Mouse (Mus musculus): ENCODE measurements at regions not wholly inside any gene's neighbourhood (a gene's known extent, or its start where the extent isn't known, plus 50 kb on each side); places are given as distances from the start of the nearest gene placed in this dataset.

- no peak overlapping the region for H3K9ac ChIP-seq
- no peak for ATAC-seq (replicated peaks; ENCODE audit: low FRiP score)
- no peak overlapping the region for H3K4me3 ChIP-seq (replicated peaks)
- H3K4me2 ChIP-seq = no peak overlapping the region
- H3K9me3 ChIP-seq (replicated peaks) = no peaks in the 10 kb centered on the region
- 15% methylated on average over 1 of the region's 1 CpGs for WGBS
- no peaks in the 10 kb centered on the region for H3K27me3 ChIP-seq
- no peaks in the 10 kb centered on the region for H3K36me3 ChIP-seq
- no peak overlapping the region for H3K27ac ChIP-seq
- peaks cover 20% of the 10 kb centered on the region for H3K4me1 ChIP-seq
These were observed 151.1 kb downstream of the Dmrta2 start for GRCm38 (mm10) chr4:110128918-110129317.

- H3K4me3 ChIP-seq (replicated peaks) = no peak overlapping the region
- H3K36me3 ChIP-seq = no peaks in the 10 kb centered on the region
- no peak for ATAC-seq (replicated peaks; ENCODE audit: low FRiP score)
- no peaks in the 10 kb centered on the region for H3K9me3 ChIP-seq (replicated peaks)
- H3K9ac ChIP-seq = no peak overlapping the region
- WGBS = 69% methylated on average over 3 of the region's 3 CpGs
- H3K27me3 ChIP-seq = no peaks in the 10 kb centered on the region
- peaks cover 26% of the 10 kb centered on the region for H3K4me1 ChIP-seq
- H3K4me2 ChIP-seq = no peak overlapping the region
- no peak overlapping the region for H3K27ac ChIP-seq
These were observed 151.7 kb downstream of the Dmrta2 start for GRCm38 (mm10) chr4:110129518-110129917.

- ATAC-seq (replicated peaks; ENCODE audit: low FRiP score) = no peak
These were observed 154.2 kb downstream of the Dmrta2 start for GRCm38 (mm10) chr4:110132061-110132460.

GRCm38 (mm10) chr4:110134036-110134435, 156.2 kb downstream of the Dmrta2 start:
- Histone ChIP-seq H3K36me3 (no peaks in the 10 kb centered on the region), H3K9ac (no peak overlapping the region), H3K4me2 (no peak overlapping the region), H3K27ac (peak overlapping the region; percentile 37), H3K4me1 (peaks cover 15% of the 10 kb centered on the region), H3K9me3 (replicated peaks) (no peaks in the 10 kb centered on the region), H3K4me3 (replicated peaks) (no peak overlapping the region), H3K27me3 (no peaks in the 10 kb centered on the region)
- 4% methylated on average over 7 of the region's 7 CpGs for WGBS
- ATAC-seq (replicated peaks; ENCODE audit: low FRiP score) = peak; percentile 75

More at GRCm38 (mm10) chr4:110132061-110132460, 154.2 kb downstream of the Dmrta2 start:
- Histone ChIP-seq H3K4me2 (no peak overlapping the region), H3K27ac (no peak overlapping the region), H3K4me3 (replicated peaks) (no peak overlapping the region), H3K4me1 (peaks cover 18% of the 10 kb centered on the region), H3K27me3 (no peaks in the 10 kb centered on the region), H3K9ac (no peak overlapping the region), H3K36me3 (no peaks in the 10 kb centered on the region), H3K9me3 (replicated peaks) (no peaks in the 10 kb centered on the region)
- 39% methylated on average over 4 of the region's 4 CpGs for WGBS

GRCm38 (mm10) chr4:110145229-110145628, 167.4 kb downstream of the Dmrta2 start:
- no peak overlapping the region for H3K4me2 ChIP-seq
- peak; percentile 15; the same call in 1 of the 2 replicates for ATAC-seq (replicated peaks; ENCODE audit: low FRiP score)
- H3K9me3 ChIP-seq (replicated peaks) = no peaks in the 10 kb centered on the region
- no peak overlapping the region for H3K4me3 ChIP-seq (replicated peaks)
- 83% methylated on average over 1 of the region's 1 CpGs for WGBS
- H3K9ac ChIP-seq = no peak overlapping the region
- no peak overlapping the region for H3K27ac ChIP-seq
- H3K27me3 ChIP-seq = no peaks in the 10 kb centered on the region
- H3K4me1 ChIP-seq = no peaks in the 10 kb centered on the region
- no peaks in the 10 kb centered on the region for H3K36me3 ChIP-seq

GRCm38 (mm10) chr4:110152103-110152946, 174.5 kb downstream of the Dmrta2 start:
- H3K4me2 ChIP-seq = peak overlapping the region; percentile 43
- ATAC-seq (replicated peaks; ENCODE audit: low FRiP score) = peak; percentile 83

More at GRCm38 (mm10) chr4:110152103-110152946, 174.5 kb downstream of the Dmrta2 start:
- H3K27ac ChIP-seq = no peak overlapping the region
- no peaks in the 10 kb centered on the region for H3K9me3 ChIP-seq (replicated peaks)
- H3K4me1 ChIP-seq = peaks cover 14% of the 10 kb centered on the region
- H3K27me3 ChIP-seq = no peaks in the 10 kb centered on the region
- no peaks in the 10 kb centered on the region for H3K36me3 ChIP-seq
- WGBS = 22% methylated on average over 15 of the region's 15 CpGs
- H3K9ac ChIP-seq = no peak overlapping the region
- H3K4me3 ChIP-seq (replicated peaks) = no peak overlapping the region; the same call in 1 of the 2 replicates

Measured in kidney, embryonic 15.5 days (tissue).